Mouse (Mus musculus) embryonic facial prominence, embryonic 15.5 days (tissue): ENCODE results near the gene Rpl29. TPM values are rescaled to one million over a fixed set of nuclear protein-coding genes. Genes with fewer than 3 reads are reported as not detected.

Source experiments
- ATAC-seq: fragments of 200-750 bp; cut with Nextera tagmentation; 2 replicates; pipeline ENCODE4 v1.8.0; 2017; ENCODE audit warnings: low read depth, moderate TSS enrichment; ENCODE audit not compliant: insufficient number of reproducible peaks, low FRiP score, low TSS enrichment
- H3K27ac ChIP-seq: fragments of 300-500 bp; sonication (generic); replicated peaks from 2 replicates; pipeline ENCODE4 v1.5.1; 2015; ENCODE audit warnings: mild to moderate bottlenecking, inconsistent platforms
- H3K27me3 ChIP-seq: fragments of 300-500 bp; sonication (generic); 2 replicates; pipeline ENCODE4 v1.6.1; 2015; ENCODE audit warnings: inconsistent platforms
- H3K36me3 ChIP-seq: fragments of 300-500 bp; sonication (generic); 2 replicates; pipeline ENCODE4 v1.6.1; 2015; ENCODE audit warnings: mild to moderate bottlenecking, inconsistent platforms
- H3K4me1 ChIP-seq: fragments of 300-500 bp; sonication (generic); 2 replicates; pipeline ENCODE4 v1.6.1; 2015; ENCODE audit warnings: inconsistent platforms
- H3K4me2 ChIP-seq: fragments of 300-500 bp; sonication (generic); replicated peaks from 2 replicates; pipeline ENCODE4 v1.6.1; 2015; ENCODE audit warnings: mild to moderate bottlenecking, inconsistent platforms
- H3K4me3 ChIP-seq: fragments of 300-500 bp; sonication (generic); replicated peaks from 2 replicates; pipeline ENCODE4 v1.5.1; 2015; ENCODE audit warnings: mild to moderate bottlenecking, inconsistent platforms
- H3K9ac ChIP-seq: fragments of 300-500 bp; sonication (generic); 2 replicates; pipeline ENCODE4 v1.6.1; 2015; ENCODE audit warnings: inconsistent platforms
- H3K9me3 ChIP-seq: fragments of 300-500 bp; sonication (generic); replicated peaks from 2 replicates; pipeline ENCODE4 v1.6.1; 2016; ENCODE audit warnings: inconsistent platforms
- WGBS: fragments of 180-500 bp; shearing (Covaris S2); methylation state at CpG from one replicate; pipeline ENCODE4 v1.1.7; 2015; 5-methylcytosine and 5-hydroxymethylcytosine counted together
- polyA plus RNA-seq: library from polyadenylated mRNA; unstranded; fragments of >200 nt; fragmentation: Nextera tagmentation; extraction: Ambion mirVana; gene quantifications from 2 replicates; pipeline ENCODE4 v1.2.1, GENCODE M21; 2015

Rpl29 gene
- polyA plus RNA-seq, 1 experiment from 2014 or later: 957 TPM

GRCm38 (mm10) chr9:106405275-106405674 is 24.0 kb upstream of the Rpl29 start:
- Histone ChIP-seq H3K9me3 (no peaks in the 10 kb centered on the region), H3K27ac (no peak overlapping the region), H3K4me3 (no peak overlapping the region), H3K4me2 (no peak overlapping the region), H3K4me1 (peaks cover 20% of the 10 kb centered on the region), H3K36me3 (no peaks in the 10 kb centered on the region), H3K27me3 (no peaks in the 10 kb centered on the region), H3K9ac (no peak overlapping the region)
- 36% methylated on average over 6 of the region's 6 CpGs for WGBS
- no peak; the same call in 1 of the 2 replicates for ATAC-seq

- no peak overlapping the region for H3K9ac ChIP-seq
- WGBS: 45% methylated on average over 8 of the region's 8 CpGs
- no peak overlapping the region for H3K4me3 ChIP-seq
- no peak overlapping the region for H3K27ac ChIP-seq
- ATAC-seq: no peak
- H3K4me1 ChIP-seq: peaks cover 22% of the 10 kb centered on the region
- no peak overlapping the region for H3K4me2 ChIP-seq
- no peaks in the 10 kb centered on the region for H3K27me3 ChIP-seq
- H3K36me3 ChIP-seq: no peaks in the 10 kb centered on the region
- no peaks in the 10 kb centered on the region for H3K9me3 ChIP-seq
These were observed 22.7 kb upstream of the Rpl29 start for GRCm38 (mm10) chr9:106406443-106407078.

- H3K9me3 ChIP-seq: no peaks in the 10 kb centered on the region
- no peak overlapping the region for H3K27ac ChIP-seq
- no peaks in the 10 kb centered on the region for H3K36me3 ChIP-seq
- H3K27me3 ChIP-seq: no peaks in the 10 kb centered on the region
- peaks cover 13% of the 10 kb centered on the region; the same call in 1 of the 2 replicates for H3K4me1 ChIP-seq
- 95% methylated on average over 4 of the region's 4 CpGs for WGBS
- H3K4me2 ChIP-seq: no peak overlapping the region
- no peak for ATAC-seq
- H3K9ac ChIP-seq: no peak overlapping the region
- H3K4me3 ChIP-seq: no peak overlapping the region
These were observed 20.2 kb upstream of the Rpl29 start for GRCm38 (mm10) chr9:106409096-106409495.

- H3K36me3 ChIP-seq: no peaks in the 10 kb centered on the region
- no peak overlapping the region for H3K4me2 ChIP-seq
- no peak overlapping the region for H3K4me3 ChIP-seq
- WGBS: 66% methylated on average over 2 of the region's 2 CpGs
- H3K9me3 ChIP-seq: no peaks in the 10 kb centered on the region
- H3K4me1 ChIP-seq: peaks cover 13% of the 10 kb centered on the region; the same call in 1 of the 2 replicates
- H3K27ac ChIP-seq: no peak overlapping the region
- no peak overlapping the region for H3K9ac ChIP-seq
- no peak for ATAC-seq
- no peaks in the 10 kb centered on the region for H3K27me3 ChIP-seq
These were observed 19.1 kb upstream of the Rpl29 start for GRCm38 (mm10) chr9:106410086-106410650.

- H3K4me3 ChIP-seq: no peak overlapping the region
- H3K9me3 ChIP-seq: no peaks in the 10 kb centered on the region
- no peak overlapping the region for H3K4me2 ChIP-seq
- no peak overlapping the region for H3K9ac ChIP-seq
- no peak for ATAC-seq
- peaks cover 8% of the 10 kb centered on the region; the same call in 1 of the 2 replicates for H3K4me1 ChIP-seq
- WGBS: 73% methylated on average over 9 of the region's 9 CpGs
- H3K27ac ChIP-seq: no peak overlapping the region
- no peaks in the 10 kb centered on the region for H3K36me3 ChIP-seq
- no peaks in the 10 kb centered on the region for H3K27me3 ChIP-seq
These were observed 18.1 kb upstream of the Rpl29 start for GRCm38 (mm10) chr9:106411091-106411594.

DNA sequence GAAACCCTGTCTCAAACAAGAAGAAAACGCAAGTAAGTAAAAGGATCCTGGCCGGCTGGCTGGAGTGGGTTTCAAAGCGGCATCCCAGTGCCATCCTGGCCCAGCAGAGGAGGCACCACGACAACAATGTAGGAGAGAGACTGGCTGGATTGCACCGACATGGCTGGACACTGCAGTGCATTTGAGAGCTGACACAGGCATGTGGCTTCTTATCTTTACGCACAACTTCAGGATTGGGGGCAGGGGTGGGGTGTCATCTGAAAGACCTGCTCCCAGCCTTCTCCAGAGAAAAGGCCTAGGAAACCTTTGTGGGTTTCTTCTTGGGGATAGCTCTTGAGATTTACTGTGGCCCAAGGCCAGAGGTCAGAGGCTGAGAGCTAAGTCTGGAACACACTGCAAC is 17.5 kb upstream of the Rpl29 start:
- H3K9me3 ChIP-seq: no peaks in the 10 kb centered on the region
- peaks cover 8% of the 10 kb centered on the region; the same call in 1 of the 2 replicates for H3K4me1 ChIP-seq
- no peak overlapping the region for H3K4me2 ChIP-seq
- WGBS: 74% methylated on average over 6 of the region's 6 CpGs
- H3K36me3 ChIP-seq: no peaks in the 10 kb centered on the region
- no peak overlapping the region for H3K9ac ChIP-seq
- no peaks in the 10 kb centered on the region for H3K27me3 ChIP-seq
- H3K4me3 ChIP-seq: no peak overlapping the region
- ATAC-seq: no peak
- no peak overlapping the region for H3K27ac ChIP-seq

GRCm38 (mm10) chr9:106412210-106412609 is 17.0 kb upstream of the Rpl29 start:
- no peak overlapping the region for H3K4me2 ChIP-seq
- 61% methylated on average over 3 of the region's 3 CpGs for WGBS
- no peaks in the 10 kb centered on the region for H3K27me3 ChIP-seq
- H3K27ac ChIP-seq: no peak overlapping the region
- ATAC-seq: no peak
- no peak overlapping the region for H3K9ac ChIP-seq
- H3K4me3 ChIP-seq: no peak overlapping the region
- peaks cover 12% of the 10 kb centered on the region for H3K4me1 ChIP-seq
- H3K36me3 ChIP-seq: no peaks in the 10 kb centered on the region
- H3K9me3 ChIP-seq: no peaks in the 10 kb centered on the region

DNA sequence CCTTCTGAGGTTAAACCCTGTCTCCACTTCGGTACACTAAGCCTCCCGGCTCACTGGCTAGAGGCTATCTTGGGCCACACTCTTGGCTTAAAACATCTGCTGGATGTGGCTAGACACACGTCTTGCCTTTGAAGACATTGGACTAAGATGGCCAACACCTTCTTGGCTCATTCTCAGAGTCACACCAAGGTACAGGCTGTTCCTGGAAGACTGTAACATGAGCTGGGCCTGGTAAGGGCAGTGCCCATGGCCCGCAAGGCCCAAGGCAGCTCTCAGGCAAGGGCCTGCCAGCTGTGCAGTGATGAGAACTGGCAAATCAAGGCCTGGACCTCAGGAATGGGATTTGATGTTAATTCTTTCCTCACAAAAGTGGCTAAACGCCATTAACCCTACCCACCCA is 15.6 kb upstream of the Rpl29 start:
- no peak overlapping the region for H3K27ac ChIP-seq
- H3K9me3 ChIP-seq: no peaks in the 10 kb centered on the region
- H3K27me3 ChIP-seq: no peaks in the 10 kb centered on the region
- no peak for ATAC-seq
- H3K4me1 ChIP-seq: peaks cover 26% of the 10 kb centered on the region
- H3K36me3 ChIP-seq: no peaks in the 10 kb centered on the region
- 74% methylated on average over 5 of the region's 5 CpGs for WGBS
- no peak overlapping the region for H3K4me2 ChIP-seq
- no peak overlapping the region for H3K4me3 ChIP-seq
- no peak overlapping the region for H3K9ac ChIP-seq

- H3K27me3 ChIP-seq: no peaks in the 10 kb centered on the region
- H3K9me3 ChIP-seq: no peaks in the 10 kb centered on the region
- H3K36me3 ChIP-seq: no peaks in the 10 kb centered on the region
- H3K4me2 ChIP-seq: no peak overlapping the region
- H3K27ac ChIP-seq: no peak overlapping the region
- H3K9ac ChIP-seq: no peak overlapping the region
- H3K4me1 ChIP-seq: peaks cover 47% of the 10 kb centered on the region
- no peak for ATAC-seq
- no peak overlapping the region for H3K4me3 ChIP-seq
- WGBS: 81% methylated on average over 6 of the region's 6 CpGs
These were observed 12.4 kb upstream of the Rpl29 start for GRCm38 (mm10) chr9:106416826-106417225.

- H3K27ac ChIP-seq: peak overlapping the region; percentile 44
- no peaks in the 10 kb centered on the region for H3K36me3 ChIP-seq
- H3K27me3 ChIP-seq: no peaks in the 10 kb centered on the region
- peak overlapping the region; percentile 29 for H3K4me3 ChIP-seq
- WGBS: 12% methylated on average over 29 of the region's 29 CpGs
- peak overlapping the region; percentile 28; the same call in 1 of the 2 replicates for H3K9ac ChIP-seq
- peak; percentile 71 for ATAC-seq
- H3K9me3 ChIP-seq: no peaks in the 10 kb centered on the region
- peak overlapping the region; percentile 64 for H3K4me2 ChIP-seq
- peaks cover 51% of the 10 kb centered on the region for H3K4me1 ChIP-seq
These were observed 11.2 kb upstream of the Rpl29 start for GRCm38 (mm10) chr9:106417841-106418625.

DNA sequence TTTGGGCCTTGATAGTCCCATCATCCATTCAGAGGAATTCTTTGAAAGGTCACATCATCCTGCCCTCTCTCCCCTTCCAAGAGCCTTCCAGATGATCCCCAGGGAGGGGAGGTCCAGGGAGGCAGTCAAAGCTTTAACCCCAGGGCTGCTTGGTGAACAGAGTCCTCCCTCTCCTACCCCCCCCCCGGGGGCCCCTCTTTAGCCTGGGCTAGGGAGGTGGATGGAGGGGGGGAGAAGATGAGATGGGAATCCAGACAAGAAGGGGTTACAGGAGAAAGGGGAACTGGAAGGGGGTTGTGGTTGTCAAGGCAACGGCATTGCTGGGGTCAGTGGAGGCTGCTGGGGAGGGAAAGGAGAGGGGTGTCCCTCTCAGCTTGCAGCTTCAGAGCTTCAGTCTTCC is 8.6 kb upstream of the Rpl29 start:
- Histone ChIP-seq H3K4me2 (no peak overlapping the region), H3K4me1 (peaks cover 51% of the 10 kb centered on the region), H3K36me3 (no peaks in the 10 kb centered on the region), H3K27ac (peak overlapping the region; percentile 8; the same call in 1 of the 2 replicates), H3K9me3 (no peaks in the 10 kb centered on the region), H3K27me3 (no peaks in the 10 kb centered on the region), H3K9ac (no peak overlapping the region), H3K4me3 (no peak overlapping the region)
- 0% methylated on average over 2 of the region's 2 CpGs for WGBS
- ATAC-seq: no peak
